Mouse (Mus musculus): ENCODE measurements around the gene Sag. TPM values are rescaled to one million over a fixed set of nuclear protein-coding genes. Genes with fewer than 3 reads are reported as not detected.
A peak's percentile ranks its signal among the peaks of the same experiment; 100 is the strongest.

The Sag gene
- total and polyA plus RNA-seq, 2 experiments from 2014 or later, result 0.11 to 0.31 TPM

DNA sequence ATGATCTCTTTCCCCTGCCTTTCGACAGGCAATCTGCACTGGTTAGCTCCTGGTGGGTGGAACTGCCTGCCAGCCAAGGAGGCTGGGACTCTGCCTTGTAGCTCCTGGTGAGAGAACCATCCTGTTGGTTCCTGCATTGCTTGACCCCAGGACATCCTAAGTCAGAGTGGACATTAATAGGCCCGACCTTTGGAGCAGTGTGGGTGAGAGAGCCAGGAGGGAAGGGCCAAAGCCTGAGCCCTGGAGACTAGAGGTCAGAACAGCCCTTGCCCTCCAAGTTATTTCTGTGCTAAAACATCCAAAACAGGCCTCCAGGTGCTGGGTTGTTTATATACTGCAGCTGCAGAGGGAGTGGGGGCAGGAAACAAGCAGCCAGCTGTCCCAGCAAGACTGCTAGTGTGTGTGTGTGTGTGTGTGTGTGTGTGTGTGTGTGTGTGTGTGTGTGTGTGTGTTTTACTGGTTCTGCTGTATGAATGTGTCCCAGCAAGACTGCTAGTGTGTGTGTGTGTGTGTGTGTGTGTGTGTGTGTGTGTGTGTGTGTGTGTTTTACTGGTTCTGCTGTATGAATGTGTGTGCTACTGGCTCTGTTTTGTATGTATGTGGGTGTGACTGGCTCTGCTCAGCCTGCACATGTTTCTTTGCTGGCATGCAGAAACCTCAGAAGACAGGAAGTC lies 43.5 kb downstream of the Sag start:
- H3K27me3 ChIP-seq (ENCODE audit: control insufficient read depth, insufficient read depth, low read length), result no peaks in the 10 kb centered on the region
- no peak overlapping the region for H3K4me2 ChIP-seq (ENCODE audit: low read depth, low read length)
- no peak overlapping the region for H3K4me3 ChIP-seq (ENCODE audit: low read depth, low read length)
- peak overlapping the region; percentile 45; the same call in 1 of the 2 replicates for H3K27ac ChIP-seq (ENCODE audit: low read depth)
- DNase-seq (ENCODE audit: low spot score) (no peak), ATAC-seq (ENCODE audit: insufficient read depth, low read depth) (0 out of 2 replicates have a peak, but pooled peaks have one; percentile 43)
- peaks cover 12% of the 10 kb centered on the region; the same call in 1 of the 2 replicates for H3K4me1 ChIP-seq (ENCODE audit: control insufficient read depth, insufficient read depth)
- TF ChIP-seq EP300 (IDR thresholded peaks at IDR 0.05; ENCODE audit: low read depth), result no peak
- TF ChIP-seq CTCF (IDR thresholded peaks at IDR 0.05; ENCODE audit: low read depth), result no peak
- no peaks in the 10 kb centered on the region for H3K36me3 ChIP-seq (replicated peaks; ENCODE audit: control insufficient read depth, insufficient read depth, low read length)
- no peak overlapping the region for H3K9ac ChIP-seq (replicated peaks; ENCODE audit: low read depth, low read length)
- no peaks in the 10 kb centered on the region for H3K9me3 ChIP-seq (replicated peaks; ENCODE audit: control insufficient read depth, low read length)
- 26% methylated on average over 2 of the region's 2 CpGs for WGBS

DNA sequence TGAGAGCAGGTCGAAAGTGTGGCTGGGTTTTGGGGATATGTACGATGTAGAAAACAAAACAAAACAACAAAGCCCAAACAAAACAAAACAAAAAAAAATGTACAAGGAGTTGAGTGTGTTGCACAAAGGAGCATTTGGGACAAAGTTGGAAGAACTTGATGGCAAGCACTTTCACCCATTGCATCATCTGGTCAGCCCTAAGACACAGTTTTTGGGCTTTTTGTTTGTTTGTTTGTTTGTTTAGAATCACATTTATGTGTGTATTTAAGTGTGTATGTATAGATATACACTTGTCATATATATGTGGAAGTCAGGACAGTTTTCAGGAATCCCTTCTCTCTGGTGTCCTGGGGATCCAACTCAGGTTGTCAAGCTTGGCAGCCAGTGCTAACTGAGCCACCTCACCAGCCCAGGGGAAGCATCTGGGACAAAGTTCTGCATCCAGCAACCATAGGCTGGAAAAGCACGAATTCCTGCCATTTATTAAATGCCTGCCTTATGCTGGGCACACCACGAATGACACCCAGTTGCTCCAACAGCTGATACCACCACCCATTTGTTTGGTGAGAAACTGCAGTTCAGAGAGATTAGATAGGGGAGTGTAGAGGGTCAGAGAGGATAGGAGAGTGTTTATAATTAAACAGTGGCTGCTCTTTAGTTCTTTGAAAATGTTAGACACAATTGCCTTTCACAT lies 44.1 kb downstream of the Sag start:
- ATAC-seq (ENCODE audit: insufficient read depth, low read depth), result no peak
- DNase-seq (ENCODE audit: low spot score), result no peak
- TF ChIP-seq EP300 (IDR thresholded peaks at IDR 0.05; ENCODE audit: low read depth) (no peak), CTCF (IDR thresholded peaks at IDR 0.05; ENCODE audit: low read depth) (no peak)
- Histone ChIP-seq H3K27ac (ENCODE audit: low read depth) (peak overlapping the region; percentile 62; the same call in 1 of the 2 replicates), H3K9me3 (replicated peaks; ENCODE audit: control insufficient read depth, low read length) (no peaks in the 10 kb centered on the region), H3K4me3 (ENCODE audit: low read depth, low read length) (no peak overlapping the region), H3K9ac (replicated peaks; ENCODE audit: low read depth, low read length) (no peak overlapping the region), H3K27me3 (ENCODE audit: control insufficient read depth, insufficient read depth, low read length) (no peaks in the 10 kb centered on the region), H3K4me1 (ENCODE audit: control insufficient read depth, insufficient read depth) (peaks cover 19% of the 10 kb centered on the region; the same call in 1 of the 2 replicates), H3K36me3 (replicated peaks; ENCODE audit: control insufficient read depth, insufficient read depth, low read length) (no peaks in the 10 kb centered on the region), H3K4me2 (ENCODE audit: low read depth, low read length) (no peak overlapping the region)
- 24% methylated on average over 4 of the region's 4 CpGs for WGBS

DNA sequence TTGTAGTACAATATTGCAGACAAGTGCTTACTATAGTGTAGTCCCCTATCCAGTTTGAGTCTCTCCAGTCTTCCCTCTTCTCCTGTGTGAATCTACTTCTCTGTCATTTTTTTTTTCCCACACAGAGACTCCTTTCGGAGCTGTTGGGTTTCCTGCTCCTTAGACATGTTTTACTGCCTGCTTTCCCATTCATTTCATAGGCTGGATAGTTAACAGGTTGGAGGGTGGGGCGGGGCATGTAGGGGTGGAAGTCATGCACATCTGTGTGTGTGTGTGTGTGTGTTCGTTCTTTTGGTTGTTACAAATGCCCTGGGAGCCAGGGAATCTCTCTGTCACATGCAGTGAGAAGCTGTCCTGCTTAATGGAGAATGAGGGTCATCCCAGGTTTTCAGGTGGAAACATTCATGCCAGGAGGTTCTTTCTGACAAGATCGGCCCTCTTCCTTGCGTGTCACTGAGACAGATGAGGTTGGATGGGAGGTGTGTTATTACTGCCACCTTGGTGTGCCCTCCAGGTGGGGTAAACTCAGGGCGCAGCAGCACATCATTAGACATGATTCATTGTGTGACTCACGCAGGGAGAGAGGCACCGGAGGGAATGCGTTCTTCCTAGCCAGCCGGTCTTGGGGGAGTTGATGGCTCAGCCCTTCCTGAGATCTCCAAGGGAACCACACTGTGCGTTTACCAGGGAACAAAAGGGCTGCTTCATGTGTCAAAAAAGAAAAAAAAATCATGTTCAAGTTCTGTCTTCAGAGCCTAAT lies 44.9 kb downstream of the Sag start:
- Histone ChIP-seq H3K4me3 (ENCODE audit: low read depth, low read length) (no peak overlapping the region), H3K27me3 (ENCODE audit: control insufficient read depth, insufficient read depth, low read length) (no peaks in the 10 kb centered on the region), H3K4me2 (ENCODE audit: low read depth, low read length) (no peak overlapping the region), H3K36me3 (replicated peaks; ENCODE audit: control insufficient read depth, insufficient read depth, low read length) (no peaks in the 10 kb centered on the region), H3K27ac (ENCODE audit: low read depth) (peak overlapping the region; percentile 62; the same call in 1 of the 2 replicates), H3K4me1 (ENCODE audit: control insufficient read depth, insufficient read depth) (peaks cover 21% of the 10 kb centered on the region; the same call in 1 of the 2 replicates), H3K9me3 (replicated peaks; ENCODE audit: control insufficient read depth, low read length) (no peaks in the 10 kb centered on the region), H3K9ac (replicated peaks; ENCODE audit: low read depth, low read length) (no peak overlapping the region)
- TF ChIP-seq EP300 (IDR thresholded peaks at IDR 0.05; ENCODE audit: low read depth) (no peak), CTCF (IDR thresholded peaks at IDR 0.05; ENCODE audit: low read depth) (no peak)
- WGBS, result 52% methylated on average over 11 of the region's 11 CpGs
- ATAC-seq (ENCODE audit: insufficient read depth, low read depth) (no peak), DNase-seq (ENCODE audit: low spot score) (no peak)

DNA sequence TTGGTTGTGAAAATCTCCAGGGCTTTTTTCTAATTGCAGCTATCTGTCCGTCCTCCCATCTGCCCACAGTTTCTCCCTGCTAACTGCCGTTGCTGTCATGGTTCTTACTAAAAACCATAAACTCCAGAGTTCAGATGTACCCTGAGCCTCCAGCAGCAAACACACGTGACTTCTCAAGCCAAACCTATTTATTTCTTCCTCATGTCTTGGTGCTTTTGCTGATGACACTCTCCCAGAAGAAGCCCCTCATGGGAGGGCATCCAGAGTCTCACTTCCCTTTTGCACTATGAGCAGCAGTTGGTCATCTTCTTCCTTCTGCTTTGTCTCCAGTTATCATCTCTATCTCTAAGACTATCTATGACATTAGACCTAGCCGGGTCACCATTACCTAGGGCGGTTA lies 45.8 kb downstream of the Sag start:
- WGBS, result 70% methylated on average over 5 of the region's 5 CpGs
- H3K4me1 ChIP-seq (ENCODE audit: control insufficient read depth, insufficient read depth), result peaks cover 25% of the 10 kb centered on the region
- no peak for ATAC-seq (ENCODE audit: insufficient read depth, low read depth)
- no peak overlapping the region for H3K9ac ChIP-seq (replicated peaks; ENCODE audit: low read depth, low read length)
- DNase-seq (ENCODE audit: low spot score), result no peak
- no peaks in the 10 kb centered on the region for H3K27me3 ChIP-seq (ENCODE audit: control insufficient read depth, insufficient read depth, low read length)
- TF ChIP-seq EP300 (IDR thresholded peaks at IDR 0.05; ENCODE audit: low read depth), result no peak
- no peak overlapping the region for H3K4me2 ChIP-seq (ENCODE audit: low read depth, low read length)
- H3K4me3 ChIP-seq (ENCODE audit: low read depth, low read length), result no peak overlapping the region
- no peaks in the 10 kb centered on the region for H3K9me3 ChIP-seq (replicated peaks; ENCODE audit: control insufficient read depth, low read length)
- no peak overlapping the region for H3K27ac ChIP-seq (ENCODE audit: low read depth)
- no peaks in the 10 kb centered on the region for H3K36me3 ChIP-seq (replicated peaks; ENCODE audit: control insufficient read depth, insufficient read depth, low read length)

DNA sequence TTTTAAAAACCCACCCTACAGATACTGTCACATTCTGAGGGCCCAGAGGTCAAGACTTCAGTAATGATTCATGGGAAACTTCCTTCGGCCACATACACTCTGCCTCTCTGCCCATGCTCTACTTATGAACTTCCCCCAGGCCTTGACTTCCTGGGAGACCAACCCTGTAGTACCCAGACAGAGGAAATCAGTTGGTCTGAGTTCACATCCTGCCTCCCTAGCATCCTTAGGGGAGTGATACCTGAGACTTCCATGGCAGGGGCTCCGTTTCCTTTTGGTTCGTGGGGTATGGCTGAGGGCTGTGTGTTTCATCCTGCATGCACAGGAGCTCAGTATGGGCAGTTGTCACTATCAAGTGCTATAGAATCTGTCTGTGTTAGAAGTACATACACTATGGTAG lies 47.9 kb downstream of the Sag start:
- no peaks in the 10 kb centered on the region for H3K36me3 ChIP-seq (replicated peaks; ENCODE audit: control insufficient read depth, insufficient read depth, low read length)
- peaks cover 40% of the 10 kb centered on the region for H3K4me1 ChIP-seq (ENCODE audit: control insufficient read depth, insufficient read depth)
- no peak for ATAC-seq (ENCODE audit: insufficient read depth, low read depth)
- H3K27ac ChIP-seq (ENCODE audit: low read depth), result no peak overlapping the region
- no peaks in the 10 kb centered on the region for H3K27me3 ChIP-seq (ENCODE audit: control insufficient read depth, insufficient read depth, low read length)
- H3K9ac ChIP-seq (replicated peaks; ENCODE audit: low read depth, low read length), result no peak overlapping the region
- H3K9me3 ChIP-seq (replicated peaks; ENCODE audit: control insufficient read depth, low read length), result no peaks in the 10 kb centered on the region
- TF ChIP-seq CTCF (IDR thresholded peaks at IDR 0.05; ENCODE audit: low read depth), result no peak
- TF ChIP-seq EP300 (IDR thresholded peaks at IDR 0.05; ENCODE audit: low read depth), result no peak
- no peak overlapping the region for H3K4me3 ChIP-seq (ENCODE audit: low read depth, low read length)
- 85% methylated on average over 3 of the region's 3 CpGs for WGBS
- DNase-seq (ENCODE audit: low spot score), result no peak
- no peak overlapping the region for H3K4me2 ChIP-seq (ENCODE audit: low read depth, low read length)
